Mouse (Mus musculus): ENCODE data around the gene Fat3.

DNA sequence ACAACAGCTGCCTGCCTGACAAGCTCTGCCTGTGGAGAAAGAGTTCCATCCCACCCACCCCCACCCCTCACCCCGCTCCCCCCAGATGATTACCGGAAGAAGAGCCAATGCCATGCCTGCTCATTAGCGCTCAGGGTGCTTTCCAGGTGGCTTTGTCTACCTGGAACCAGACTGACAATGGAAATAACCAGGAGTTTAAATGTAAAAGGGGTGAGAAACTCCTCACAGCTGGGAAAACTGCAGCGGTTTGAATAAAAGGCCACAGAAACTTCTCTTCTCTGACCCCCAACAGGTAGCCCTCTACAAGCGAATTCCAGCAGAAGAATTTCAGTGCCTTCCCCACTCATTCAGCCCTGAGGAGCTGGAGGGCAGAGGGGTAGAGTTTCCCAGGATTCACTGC, 139.3 kb downstream of the Fat3 start:
- TF ChIP-seq CTCF (IDR thresholded peaks at IDR 0.05; ENCODE audit: control insufficient read depth, insufficient read depth, low read length) = no peak
- no peak for TF ChIP-seq POLR2A (IDR thresholded peaks at IDR 0.05; ENCODE audit: borderline replicate concordance, control insufficient read depth, low read depth, low read length)

Measured in bone marrow, adult 2 months (tissue).